Mouse (Mus musculus) testis, adult 2 months (tissue): Measurements from ENCODE around the gene Cse1l. TPM values are rescaled to one million over a fixed set of nuclear protein-coding genes. Genes with fewer than 3 reads are reported as not detected.

Source experiments
- H3K27ac ChIP-seq: fragments of 200-500 bp; 2 replicates; pipeline ENCODE4 v1.5.1; 2012; ENCODE audit warnings: low read depth, low read length; ENCODE audit not compliant: control insufficient read depth, insufficient read depth
- H3K27me3 ChIP-seq: fragments of 200-500 bp; 2 replicates; pipeline ENCODE4 v1.6.1; 2012; ENCODE audit warnings: mild to moderate bottlenecking, low read length, moderate library complexity; ENCODE audit not compliant: control insufficient read depth, insufficient read depth
- H3K36me3 ChIP-seq: fragments of 200-500 bp; 2 replicates; pipeline ENCODE4 v1.6.1; 2012; ENCODE audit warnings: mild to moderate bottlenecking, low read length; ENCODE audit not compliant: control insufficient read depth, insufficient read depth
- H3K4me1 ChIP-seq: fragments of 200-500 bp; 2 replicates; pipeline ENCODE4 v1.6.1; 2012; ENCODE audit warnings: low read length; ENCODE audit not compliant: control insufficient read depth, insufficient read depth
- H3K4me3 ChIP-seq: fragments of 200-500 bp; 2 replicates; pipeline ENCODE4 v1.5.1; 2012; ENCODE audit warnings: low read depth, mild to moderate bottlenecking, low read length, moderate library complexity, mixed read lengths; ENCODE audit not compliant: control insufficient read depth
- CTCF ChIP-seq: fragments of 200-500 bp; IDR thresholded peaks from 2 replicates; pipeline ENCODE4 v1.5.1; 2012; ENCODE audit warnings: low read depth, mild to moderate bottlenecking, inconsistent platforms, low read length, moderate library complexity; ENCODE audit not compliant: control insufficient read depth, insufficient read depth, insufficient replicate concordance
- POLR2A ChIP-seq: fragments of 200-500 bp; IDR thresholded peaks from 2 replicates; pipeline ENCODE4 v1.6.1; 2012; ENCODE audit warnings: low read depth, mild to moderate bottlenecking, inconsistent platforms, low read length, moderate library complexity; ENCODE audit not compliant: control insufficient read depth
- polyA plus RNA-seq: library from polyadenylated mRNA; depleted of rRNA; stranded (reverse); fragments of >200 nt; gene quantifications from 2 replicates; pipeline ENCODE4 v1.2.3, GENCODE M21; 2012

Cse1l gene
- polyA plus RNA-seq, 1 experiment, result 27.6 TPM

DNA sequence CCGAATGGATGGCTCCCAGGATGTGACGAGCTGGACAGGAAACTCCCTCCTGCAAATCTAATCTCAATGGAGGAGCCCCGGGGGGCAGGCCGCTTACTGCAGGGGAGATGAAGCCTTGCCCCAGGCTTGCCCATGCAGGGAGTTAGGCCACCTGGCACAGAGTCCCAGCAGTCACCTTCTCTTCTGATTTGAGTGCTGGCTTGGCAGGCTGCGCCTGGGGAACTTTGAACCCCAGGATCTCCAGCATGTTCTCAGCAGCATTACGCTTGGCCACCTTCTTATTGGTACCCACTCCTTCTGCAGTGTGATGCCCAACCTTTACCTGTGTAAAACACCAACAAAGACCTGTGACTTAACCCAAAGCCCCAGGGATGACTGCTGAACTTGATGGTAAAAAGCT, 46.3 kb downstream of the Cse1l start:
- Histone ChIP-seq H3K27ac (no peak overlapping the region), H3K36me3 (peaks cover 9% of the 10 kb centered on the region), H3K4me3 (no peak overlapping the region), H3K4me1 (no peaks in the 10 kb centered on the region), H3K27me3 (no peaks in the 10 kb centered on the region)
- no peak for TF ChIP-seq POLR2A
- no peak for TF ChIP-seq CTCF

DNA sequence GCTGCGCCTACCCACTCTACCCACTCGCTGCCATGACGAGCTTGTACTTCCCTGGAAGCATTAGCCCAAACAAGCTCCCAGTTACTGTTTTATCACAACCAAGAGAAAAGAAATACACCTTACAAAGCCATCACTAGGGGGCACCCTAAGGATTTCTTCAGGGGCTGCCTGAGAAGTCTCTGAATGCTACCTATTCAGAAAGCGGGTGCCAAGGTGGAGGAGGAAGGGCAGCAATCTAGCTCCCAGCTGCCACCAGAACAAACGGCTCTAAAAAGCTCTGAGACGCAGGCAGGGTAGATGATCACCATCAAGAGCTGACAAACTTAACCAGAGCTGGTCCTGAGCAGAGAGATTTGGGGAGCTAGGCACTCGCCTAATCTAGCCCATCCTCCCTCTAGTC, 51.0 kb downstream of the Cse1l start:
- H3K27ac ChIP-seq, result no peak overlapping the region
- TF ChIP-seq POLR2A, result no peak
- TF ChIP-seq CTCF, result no peak
- peaks cover 6% of the 10 kb centered on the region for H3K36me3 ChIP-seq
- no peaks in the 10 kb centered on the region for H3K4me1 ChIP-seq
- no peak overlapping the region for H3K4me3 ChIP-seq
- no peaks in the 10 kb centered on the region for H3K27me3 ChIP-seq

DNA sequence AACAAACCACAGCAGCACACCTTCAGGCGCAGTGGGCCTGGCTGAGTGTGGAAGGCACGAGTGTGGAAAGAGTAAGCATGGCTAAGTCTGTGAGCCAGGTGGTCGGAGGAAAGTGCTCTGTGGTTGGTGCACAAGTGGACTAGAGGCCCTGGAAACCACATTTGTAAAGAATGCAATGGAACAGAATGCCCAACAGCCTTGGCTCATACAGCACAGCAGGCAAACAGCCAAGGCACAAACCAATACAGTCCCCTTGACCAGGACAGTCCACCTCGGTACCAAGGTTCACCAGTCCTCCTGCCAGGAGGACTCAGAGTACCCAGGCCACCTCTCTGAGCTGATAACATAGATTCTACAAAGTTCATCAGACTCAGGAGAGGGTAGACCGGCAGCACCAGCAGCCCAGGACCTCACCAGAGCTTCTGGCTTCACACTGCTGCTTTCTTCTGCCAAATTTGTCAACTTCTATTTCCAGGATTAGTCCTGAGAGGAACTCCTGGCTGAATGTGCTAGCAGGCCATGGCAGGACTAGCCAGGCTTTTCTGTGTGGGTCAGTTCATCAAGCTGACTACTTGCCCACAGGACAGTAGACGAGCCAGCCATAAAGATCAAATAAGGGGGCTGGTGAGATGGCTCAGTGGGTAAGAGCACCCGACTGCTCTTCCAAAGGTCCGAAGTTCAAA, 54.9 kb downstream of the Cse1l start:
- H3K4me1 ChIP-seq, result no peaks in the 10 kb centered on the region
- H3K27ac ChIP-seq, result no peak overlapping the region
- TF ChIP-seq POLR2A, result no peak
- TF ChIP-seq CTCF, result no peak
- no peaks in the 10 kb centered on the region for H3K27me3 ChIP-seq
- H3K36me3 ChIP-seq, result no peaks in the 10 kb centered on the region; the same call in none of the 2 replicates
- no peak overlapping the region for H3K4me3 ChIP-seq

DNA sequence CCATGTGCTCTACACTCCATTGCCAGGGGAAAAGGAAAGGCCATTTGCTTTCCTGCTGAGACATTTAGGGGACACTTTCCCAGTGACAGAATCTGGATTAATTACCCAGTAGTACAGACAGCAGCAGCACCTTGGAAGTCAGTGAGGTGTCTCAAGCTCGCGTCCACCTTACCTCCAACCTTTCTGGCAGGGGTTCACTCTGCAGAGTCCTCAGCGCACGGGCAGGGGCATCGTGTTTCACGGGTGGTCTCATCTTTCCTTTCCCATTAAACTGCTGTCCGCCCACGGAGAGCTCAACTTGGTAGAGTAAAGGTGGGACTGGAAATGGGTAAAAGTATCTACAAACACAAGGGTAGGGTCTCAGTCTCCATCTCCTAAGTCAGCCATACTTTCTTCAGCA, 57.4 kb downstream of the Cse1l start:
- Histone ChIP-seq H3K27me3 (no peaks in the 10 kb centered on the region), H3K36me3 (no peaks in the 10 kb centered on the region; the same call in 1 of the 2 replicates)
- TF ChIP-seq CTCF, result no peak
- no peak for TF ChIP-seq POLR2A

DNA sequence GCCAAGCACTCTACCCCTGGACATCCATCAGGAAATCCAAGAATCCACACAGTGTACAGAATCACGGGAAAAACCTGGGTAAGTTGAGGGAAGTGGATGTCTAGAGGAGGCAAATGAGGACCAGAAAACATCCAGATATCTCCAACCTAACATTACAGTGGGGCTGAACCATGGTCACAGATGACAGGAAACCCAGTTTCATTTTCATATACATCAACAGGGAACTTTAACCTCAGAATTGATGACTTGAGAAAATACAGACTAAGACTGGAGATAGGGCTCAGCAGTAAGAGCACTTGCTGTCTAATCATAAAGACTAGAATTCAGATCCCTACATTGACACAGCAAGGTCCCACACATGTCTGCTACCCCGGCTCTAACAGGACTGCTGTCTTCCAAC, 58.9 kb downstream of the Cse1l start:
- Histone ChIP-seq H3K27me3 (no peaks in the 10 kb centered on the region), H3K27ac (no peak overlapping the region), H3K36me3 (no peaks in the 10 kb centered on the region; the same call in 1 of the 2 replicates), H3K4me3 (no peak overlapping the region), H3K4me1 (no peaks in the 10 kb centered on the region)
- TF ChIP-seq POLR2A (no peak), CTCF (no peak)

More for the DNA sequence above, 57.4 kb downstream of the Cse1l start:
- Histone ChIP-seq H3K4me3 (no peak overlapping the region), H3K4me1 (no peaks in the 10 kb centered on the region), H3K27ac (no peak overlapping the region)

DNA sequence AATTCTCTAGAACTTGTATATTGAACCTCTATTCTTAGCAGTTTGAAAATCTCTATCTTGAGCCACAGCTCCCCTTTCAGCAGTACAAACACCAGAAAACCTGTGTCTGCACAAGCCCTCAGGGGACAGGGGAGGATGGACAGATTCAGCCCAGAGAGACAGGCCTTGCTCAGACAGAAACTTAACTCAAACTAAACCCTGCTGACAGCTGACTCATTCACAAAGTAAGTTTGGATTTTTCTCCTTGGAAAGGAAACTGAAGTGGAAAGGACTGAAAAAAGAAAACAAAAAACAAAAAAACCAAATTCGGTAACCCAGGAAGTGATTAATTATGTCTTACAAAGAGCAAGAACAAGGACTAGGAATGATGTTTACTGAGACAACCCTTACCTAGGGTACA, 67.3 kb downstream of the Cse1l start:
- Histone ChIP-seq H3K27me3 (no peaks in the 10 kb centered on the region), H3K4me3 (no peak overlapping the region), H3K36me3 (no peaks in the 10 kb centered on the region), H3K4me1 (no peaks in the 10 kb centered on the region; the same call in none of the 2 replicates), H3K27ac (no peak overlapping the region)
- TF ChIP-seq POLR2A, result no peak
- TF ChIP-seq CTCF, result no peak

DNA sequence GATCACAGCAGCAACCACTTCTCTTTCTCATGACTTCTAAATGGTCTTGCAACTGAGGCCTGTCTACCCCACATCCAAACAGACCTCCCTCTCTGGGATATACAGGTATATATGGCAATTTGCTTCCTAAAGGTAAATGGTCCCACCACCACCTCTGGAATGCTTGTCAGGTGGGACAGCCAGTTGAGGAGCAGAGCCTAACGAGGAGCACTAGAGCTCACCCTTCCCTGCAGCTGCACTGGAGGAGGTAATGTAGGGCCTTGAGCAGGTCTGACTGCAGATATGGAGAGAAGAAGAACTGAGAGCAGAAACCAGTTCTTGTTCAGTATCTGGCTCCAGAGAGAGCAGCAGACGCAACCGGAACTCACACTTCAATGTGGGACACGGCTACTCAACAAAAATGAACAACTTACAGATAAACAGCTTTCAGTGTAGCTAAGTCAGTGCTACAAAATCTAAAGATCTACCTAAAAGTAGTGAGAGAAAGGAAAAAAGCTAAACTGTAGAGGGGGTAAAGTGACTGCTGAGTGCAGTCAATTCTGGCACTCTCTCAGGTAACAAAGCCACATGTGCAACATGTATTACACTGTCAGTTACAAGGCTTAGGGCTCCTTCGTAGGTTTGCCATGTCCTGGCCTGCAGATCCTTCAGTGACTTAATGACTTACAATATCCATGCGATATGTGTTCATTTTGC, 68.5 kb downstream of the Cse1l start:
- no peak overlapping the region for H3K4me3 ChIP-seq
- H3K27me3 ChIP-seq, result no peaks in the 10 kb centered on the region
- H3K27ac ChIP-seq, result no peak overlapping the region; the same call in 1 of the 2 replicates
- no peaks in the 10 kb centered on the region; the same call in none of the 2 replicates for H3K4me1 ChIP-seq
- H3K36me3 ChIP-seq, result no peaks in the 10 kb centered on the region
- TF ChIP-seq CTCF (no peak), POLR2A (no peak)
